26 mouse cellular contexts compared by ENCODE assay signal in the genomic region with DNA sequence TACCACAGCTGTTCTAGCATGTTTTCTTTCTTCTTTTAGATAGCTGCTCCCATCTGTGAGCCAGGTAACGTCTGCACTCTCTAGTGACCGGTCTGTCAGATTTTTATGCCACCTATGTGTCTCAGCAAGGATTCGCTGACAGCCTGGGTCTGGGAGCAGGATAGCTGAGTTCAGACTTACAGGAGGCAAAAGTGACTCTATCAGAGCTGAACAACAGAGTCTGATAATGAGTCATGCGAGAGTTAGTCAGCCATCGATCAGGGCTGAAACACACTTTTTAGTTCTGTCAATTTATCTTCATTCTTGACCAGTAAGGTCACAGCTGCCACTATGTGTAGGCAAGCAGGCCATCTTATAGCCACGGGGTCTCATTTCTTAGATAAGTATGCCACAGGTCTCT.
"Had no signal": no experiment of that assay in that cellular context is flagged by ENCODE, and none has a peak within 500 bp of the region (broad histone marks: within the 10 kb centered on the region; RNA-seq: fewer than 3 reads in every experiment).

No protein-coding gene starts in this region.

- ATAC-seq: hindbrain, postnatal 0 days had no signal

- H3K4me1 ChIP-seq: hindbrain, embryonic 13.5 days; hindbrain, embryonic 15.5 days; limb, embryonic 13.5 days; limb, embryonic 15.5 days; liver, embryonic 13.5 days; liver, embryonic 15.5 days had no signal

- DNase-seq: gastrocnemius, postnatal 10 days; gastrocnemius, postnatal 25 days; heart, adult 18-20 months; heart, postnatal 14 days; heart, postnatal 36 days; kidney, adult 11 months; kidney, adult 2 months; kidney, adult 9 months; kidney, postnatal 14 days; kidney, postnatal 36 days; layer of hippocampus, adult 9-11 months; layer of hippocampus, postnatal 36 days; left cerebral cortex, postnatal 4 days; liver, embryonic 13.5 days; lung, adult 18-20 months had no signal

- H3K27me3 ChIP-seq: heart, embryonic 13.5 days; heart, embryonic 15.5 days; hindbrain, embryonic 13.5 days; hindbrain, embryonic 15.5 days; kidney, embryonic 15.5 days; limb, embryonic 13.5 days; limb, embryonic 15.5 days; liver, embryonic 13.5 days; liver, embryonic 15.5 days had no signal

- H3K9ac ChIP-seq: heart, embryonic 13.5 days; heart, embryonic 15.5 days; hindbrain, embryonic 13.5 days; hindbrain, embryonic 15.5 days; kidney, embryonic 15.5 days; limb, embryonic 13.5 days; limb, embryonic 15.5 days; liver, embryonic 13.5 days; liver, embryonic 15.5 days had no signal

- H3K36me3 ChIP-seq: heart, embryonic 13.5 days; heart, embryonic 15.5 days; hindbrain, embryonic 13.5 days; hindbrain, embryonic 15.5 days; kidney, embryonic 15.5 days; limb, embryonic 13.5 days; limb, embryonic 15.5 days; liver, embryonic 13.5 days; liver, embryonic 15.5 days had no signal

- H3K27ac ChIP-seq: heart, embryonic 13.5 days; heart, embryonic 15.5 days; hindbrain, embryonic 13.5 days; hindbrain, embryonic 15.5 days; hindbrain, postnatal 0 days; kidney, embryonic 15.5 days; kidney, postnatal 0 days; limb, embryonic 13.5 days; limb, embryonic 15.5 days; liver, embryonic 13.5 days; liver, embryonic 15.5 days had no signal

- H3K4me2 ChIP-seq: heart, embryonic 11.5 days; heart, embryonic 13.5 days; heart, embryonic 15.5 days; hindbrain, embryonic 13.5 days; hindbrain, embryonic 15.5 days; kidney, embryonic 15.5 days; limb, embryonic 13.5 days; limb, embryonic 15.5 days; liver, embryonic 13.5 days; liver, embryonic 15.5 days had no signal

- H3K4me3 ChIP-seq: heart, embryonic 13.5 days; heart, embryonic 15.5 days; hindbrain, embryonic 13.5 days; hindbrain, embryonic 15.5 days; kidney, embryonic 15.5 days; limb, embryonic 13.5 days; limb, embryonic 15.5 days; liver, embryonic 13.5 days; liver, embryonic 15.5 days had no signal

- H3K9me3 ChIP-seq: heart, embryonic 13.5 days; heart, embryonic 15.5 days; hindbrain, embryonic 13.5 days; hindbrain, embryonic 15.5 days; kidney, embryonic 15.5 days; limb, embryonic 13.5 days; limb, embryonic 15.5 days; liver, embryonic 13.5 days; liver, embryonic 15.5 days had no signal
